Mouse (Mus musculus) bone marrow, adult 2 months (tissue): ENCODE measurements at regions not wholly inside any gene's neighbourhood (a gene's known extent, or its start where the extent isn't known, plus 50 kb on each side); places are given as distances from the start of the nearest gene placed in this dataset.

ENCODE experiments used
- CTCF ChIP-seq: fragments of 200-500 bp; IDR thresholded peaks from 2 replicates; pipeline ENCODE4 v1.5.1; 2011; ENCODE audit warnings: low read length, control low read depth; ENCODE audit not compliant: control insufficient read depth, insufficient read depth
- POLR2A ChIP-seq: fragments of 200-500 bp; IDR thresholded peaks from 2 replicates; pipeline ENCODE4 v1.6.1; 2011; ENCODE audit warnings: low read depth, mild to moderate bottlenecking, control low read depth, low read length, borderline replicate concordance; ENCODE audit not compliant: control insufficient read depth

DNA sequence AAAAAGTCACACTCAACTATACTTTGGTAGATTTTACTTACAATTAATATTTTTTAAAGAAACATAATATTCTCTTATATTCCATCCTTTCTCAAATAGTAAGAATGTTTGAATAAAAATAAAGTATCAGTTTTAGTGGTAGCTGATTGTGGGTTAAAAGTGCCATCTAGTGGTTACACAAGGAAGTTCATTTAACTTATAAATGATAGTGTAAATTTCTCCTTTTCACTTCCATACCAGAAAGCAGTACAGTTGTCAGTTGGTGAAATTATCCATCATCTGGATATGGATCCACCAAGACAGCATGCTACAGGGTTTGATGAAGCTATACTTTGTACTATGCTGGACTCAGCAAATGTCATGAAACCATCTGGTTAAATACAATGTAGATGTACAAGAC is 124.7 kb downstream of the Adamts1 start:
- no peak for TF ChIP-seq POLR2A
- TF ChIP-seq CTCF: no peak
